Mouse (Mus musculus): ENCODE measurements around the gene Sgms1. TPM values are rescaled to one million over a fixed set of nuclear protein-coding genes. Genes with fewer than 3 reads are reported as not detected.

Gene Sgms1
- polyA plus RNA-seq, 1 experiment from 2014 or later = 43.3 TPM

GRCm38 (mm10) chr19:32393758-32394450 lies 4.4 kb upstream of the Sgms1 start:
- Histone ChIP-seq H3K27ac (no peak overlapping the region), H3K4me3 (replicated peaks) (no peak overlapping the region), H3K4me2 (no peak overlapping the region), H3K9ac (no peak overlapping the region), H3K4me1 (peaks cover 8% of the 10 kb centered on the region; the same call in 1 of the 2 replicates), H3K9me3 (no peaks in the 10 kb centered on the region), H3K27me3 (replicated peaks) (no peaks in the 10 kb centered on the region), H3K36me3 (no peaks in the 10 kb centered on the region)
- WGBS = 60% methylated on average over 8 of the region's 8 CpGs
- ATAC-seq (ENCODE audit: insufficient read depth, low FRiP score, low read depth) = no peak

DNA sequence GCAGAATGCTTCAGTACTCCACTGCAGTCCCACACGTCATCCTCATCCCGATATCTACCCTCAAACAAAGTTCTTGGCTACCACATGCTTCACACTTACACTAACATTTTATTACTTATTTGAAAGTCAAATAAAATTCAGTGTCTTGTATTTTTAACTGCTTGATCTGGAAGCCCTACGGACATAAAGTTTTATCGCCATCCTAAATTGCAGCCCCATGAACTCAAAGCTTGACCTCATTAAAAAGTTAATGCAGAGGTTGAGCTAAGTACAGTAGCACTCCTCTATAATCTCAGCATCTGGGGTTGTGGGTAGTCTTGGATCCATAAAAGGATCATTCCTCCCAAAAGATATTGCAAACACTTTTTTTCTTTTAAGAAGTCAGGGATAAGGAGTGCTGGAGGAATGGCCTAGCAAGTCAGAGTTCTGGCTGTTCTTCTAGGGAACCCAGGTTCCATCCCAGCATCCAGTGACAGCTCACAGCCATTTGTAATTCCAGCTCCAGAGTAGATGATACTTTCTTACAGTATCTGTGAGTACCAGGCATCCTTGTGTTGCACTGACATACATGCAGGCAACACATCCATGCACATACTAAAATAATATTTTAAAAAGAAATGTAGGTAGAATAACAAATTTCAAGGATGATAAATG lies 3.7 kb upstream of the Sgms1 start:
- Histone ChIP-seq H3K9ac (no peak overlapping the region), H3K36me3 (no peaks in the 10 kb centered on the region), H3K27ac (no peak overlapping the region), H3K4me2 (no peak overlapping the region), H3K4me1 (peaks cover 8% of the 10 kb centered on the region; the same call in 1 of the 2 replicates), H3K27me3 (replicated peaks) (no peaks in the 10 kb centered on the region), H3K9me3 (no peaks in the 10 kb centered on the region), H3K4me3 (replicated peaks) (no peak overlapping the region)
- 86% methylated on average over 4 of the region's 4 CpGs for WGBS
- no peak for ATAC-seq (ENCODE audit: insufficient read depth, low FRiP score, low read depth)

- no peaks in the 10 kb centered on the region for H3K36me3 ChIP-seq
- no peaks in the 10 kb centered on the region for H3K9me3 ChIP-seq
- H3K27ac ChIP-seq = no peak overlapping the region
- no peak overlapping the region for H3K4me3 ChIP-seq (replicated peaks)
- WGBS = 88% methylated on average over 3 of the region's 3 CpGs
- no peaks in the 10 kb centered on the region for H3K27me3 ChIP-seq (replicated peaks)
- no peak for ATAC-seq (ENCODE audit: insufficient read depth, low FRiP score, low read depth)
- no peak overlapping the region for H3K9ac ChIP-seq
- no peak overlapping the region for H3K4me2 ChIP-seq
- H3K4me1 ChIP-seq = peaks cover 16% of the 10 kb centered on the region
Observed at GRCm38 (mm10) chr19:32391441-32391840, 1.9 kb upstream of the Sgms1 start.

DNA sequence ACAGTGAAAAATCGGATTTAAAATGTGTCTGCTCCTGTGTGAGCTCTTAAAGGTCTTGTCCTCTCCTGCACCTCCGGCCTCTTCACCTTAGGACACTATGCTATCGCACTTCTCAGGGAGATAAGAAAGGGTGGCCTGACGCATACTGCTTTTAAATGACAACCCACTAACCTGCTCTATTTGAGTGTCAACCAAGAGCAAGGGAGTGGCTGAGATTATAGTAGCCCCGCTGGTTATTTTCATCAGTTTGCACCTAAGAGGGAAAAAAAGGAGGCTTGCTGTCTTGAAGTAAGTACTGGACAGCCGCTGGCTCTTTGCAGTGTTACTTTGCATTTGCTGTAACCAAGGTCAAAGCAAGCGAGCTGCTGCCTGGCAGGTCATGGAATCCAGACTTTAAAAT lies 602 bp upstream of the Sgms1 start:
- Histone ChIP-seq H3K9me3 (no peaks in the 10 kb centered on the region), H3K9ac (no peak overlapping the region), H3K4me1 (peaks cover 18% of the 10 kb centered on the region), H3K36me3 (no peaks in the 10 kb centered on the region), H3K27ac (no peak overlapping the region), H3K4me2 (peak overlapping the region; percentile 87), H3K27me3 (replicated peaks) (no peaks in the 10 kb centered on the region), H3K4me3 (replicated peaks) (peak overlapping the region; percentile 88)
- WGBS = 48% methylated on average over 7 of the region's 7 CpGs
- no peak for ATAC-seq (ENCODE audit: insufficient read depth, low FRiP score, low read depth)

DNA sequence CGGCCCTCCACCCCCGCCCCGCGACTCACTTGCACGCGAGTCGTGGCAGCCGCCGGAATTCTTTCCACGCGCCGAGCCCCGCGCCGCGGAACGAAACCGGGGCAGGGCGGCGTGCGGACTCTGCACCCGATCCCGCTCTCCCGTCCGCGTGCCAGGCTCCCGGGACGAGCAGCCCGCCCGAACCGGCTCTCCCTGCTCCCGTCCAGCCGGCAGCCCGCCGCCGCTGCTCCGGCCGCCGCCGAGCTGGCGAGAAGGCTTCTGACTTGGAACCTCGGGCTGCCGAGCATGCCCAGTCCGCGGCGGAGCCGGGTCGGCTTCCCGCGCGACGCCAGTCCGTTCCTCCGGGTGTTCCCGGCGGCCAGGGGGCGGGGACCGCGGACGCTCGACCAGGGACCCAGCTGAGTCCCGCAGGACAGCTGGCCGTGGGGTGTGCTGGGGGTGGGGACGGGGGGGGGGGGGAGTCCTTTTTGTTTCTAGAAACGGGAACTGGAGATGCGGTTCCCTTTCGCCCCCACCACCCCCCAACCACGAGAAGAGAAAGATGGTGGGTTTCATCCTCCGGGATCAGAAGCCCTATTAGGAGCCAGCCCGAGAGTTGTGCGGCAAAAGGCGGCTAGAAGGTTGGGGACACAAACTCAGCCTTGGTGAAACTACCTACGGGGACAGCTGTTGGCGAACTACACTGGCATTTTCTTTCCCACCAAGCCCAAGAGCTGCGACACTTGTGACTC lies 1.2 kb downstream of the Sgms1 start:
- Histone ChIP-seq H3K4me2 (peak overlapping the region; percentile 87), H3K9me3 (no peaks in the 10 kb centered on the region), H3K9ac (peak overlapping the region; percentile 85), H3K36me3 (no peaks in the 10 kb centered on the region), H3K27ac (peak overlapping the region; percentile 96), H3K4me3 (replicated peaks) (peak overlapping the region; percentile 88), H3K27me3 (replicated peaks) (no peaks in the 10 kb centered on the region), H3K4me1 (peaks cover 18% of the 10 kb centered on the region)
- 1% methylated on average over 68 of the region's 75 CpGs for WGBS
- ATAC-seq (ENCODE audit: insufficient read depth, low FRiP score, low read depth) = peak; percentile 89

DNA sequence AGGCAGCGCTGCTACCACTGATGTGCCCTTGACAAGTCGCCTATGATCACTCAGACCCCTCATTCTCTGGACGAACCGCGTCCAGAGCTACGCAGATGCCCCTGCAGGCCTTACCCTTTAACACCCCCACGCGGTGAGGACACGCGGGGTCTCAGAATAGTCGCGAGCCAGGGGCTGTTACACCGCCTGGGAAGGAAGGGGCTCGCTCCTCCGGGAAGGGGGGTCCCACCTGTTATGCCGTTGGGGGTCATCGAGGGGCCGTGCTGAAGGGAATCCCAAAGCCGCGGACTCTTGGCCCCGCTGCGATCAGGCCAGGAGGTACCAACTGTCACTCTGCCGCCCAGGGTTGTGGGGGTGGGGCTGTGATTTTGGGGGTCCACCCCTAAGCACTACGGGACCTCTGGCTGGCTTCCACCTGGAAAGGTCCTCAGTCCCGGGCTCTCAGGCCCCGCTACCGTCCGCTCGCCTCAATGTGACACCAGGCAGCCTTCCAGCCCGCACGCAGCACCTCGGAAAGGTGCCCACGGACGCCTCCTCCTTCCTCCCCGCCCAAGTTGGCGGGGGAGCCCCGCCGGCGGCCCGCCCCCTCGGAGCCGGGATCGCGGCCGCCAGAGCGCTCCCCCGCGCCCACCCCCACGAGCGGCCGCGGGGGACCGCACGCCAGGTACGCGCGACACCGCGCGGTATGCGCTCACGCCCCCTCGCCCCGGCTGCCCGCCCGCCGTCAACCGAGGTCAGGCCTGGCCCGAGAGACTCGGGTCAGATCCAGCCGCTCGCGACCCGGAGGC lies 1.9 kb downstream of the Sgms1 start:
- H3K27me3 ChIP-seq (replicated peaks) = no peaks in the 10 kb centered on the region
- peak overlapping the region; percentile 87 for H3K4me2 ChIP-seq
- H3K9me3 ChIP-seq = no peaks in the 10 kb centered on the region
- peaks cover 18% of the 10 kb centered on the region for H3K4me1 ChIP-seq
- under 1% methylated on average over 71 of the region's 74 CpGs for WGBS
- peak overlapping the region; percentile 88 for H3K4me3 ChIP-seq (replicated peaks)
- peak overlapping the region; percentile 96 for H3K27ac ChIP-seq
- peak; percentile 6; the same call in 1 of the 2 replicates for ATAC-seq (ENCODE audit: insufficient read depth, low FRiP score, low read depth)
- no peaks in the 10 kb centered on the region for H3K36me3 ChIP-seq
- H3K9ac ChIP-seq = peak overlapping the region; percentile 80

DNA sequence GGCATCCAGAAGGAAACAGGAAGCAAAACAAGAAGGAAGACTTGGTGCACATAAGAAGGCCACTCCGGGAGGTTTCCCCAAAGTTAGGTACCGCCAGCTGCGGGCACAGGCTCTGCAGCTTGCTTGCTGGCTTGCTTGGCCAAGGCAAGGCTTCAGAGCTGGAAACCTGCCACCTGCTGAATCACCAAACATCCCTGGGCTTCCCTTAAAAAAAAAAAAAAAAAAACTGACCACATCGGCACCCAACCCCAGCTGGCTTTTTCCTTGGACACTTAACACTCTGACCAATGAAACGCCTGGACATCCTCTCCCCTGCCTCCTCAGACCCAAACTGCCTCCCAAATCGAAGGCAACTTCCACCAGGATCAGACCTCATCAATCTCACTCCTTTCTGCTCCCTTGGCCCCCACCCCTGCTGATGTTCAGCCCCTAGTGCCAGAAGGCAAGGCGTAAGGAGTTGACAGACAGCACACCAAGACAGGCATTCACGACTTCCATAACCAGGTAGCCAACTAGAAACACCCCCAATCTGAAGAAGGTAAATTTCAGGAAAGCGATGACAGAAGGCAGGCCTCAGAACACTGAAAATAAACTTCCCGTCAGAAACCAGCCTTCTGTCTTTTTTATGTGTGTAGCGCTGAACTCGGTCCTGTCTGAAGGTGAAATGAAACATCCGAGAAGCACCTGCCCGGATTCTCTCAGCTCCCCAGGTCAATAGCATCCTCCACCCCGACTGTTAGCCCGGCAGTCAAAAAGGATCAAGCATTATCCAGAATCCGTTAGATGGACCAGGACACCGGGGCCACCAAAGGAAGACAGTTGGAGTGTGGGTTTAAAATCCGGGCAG lies 2.7 kb downstream of the Sgms1 start:
- Histone ChIP-seq H3K27ac (no peak overlapping the region), H3K9ac (peak overlapping the region; percentile 80; the same call in 1 of the 2 replicates), H3K4me1 (peaks cover 18% of the 10 kb centered on the region), H3K27me3 (replicated peaks) (no peaks in the 10 kb centered on the region), H3K4me3 (replicated peaks) (peak overlapping the region; percentile 88), H3K36me3 (no peaks in the 10 kb centered on the region), H3K4me2 (peak overlapping the region; percentile 87), H3K9me3 (no peaks in the 10 kb centered on the region)
- 18% methylated on average over 19 of the region's 19 CpGs for WGBS
- ATAC-seq (ENCODE audit: insufficient read depth, low FRiP score, low read depth) = no peak

- Histone ChIP-seq H3K36me3 (no peaks in the 10 kb centered on the region), H3K27me3 (replicated peaks) (no peaks in the 10 kb centered on the region), H3K4me1 (peaks cover 10% of the 10 kb centered on the region), H3K4me3 (replicated peaks) (no peak overlapping the region), H3K9ac (no peak overlapping the region), H3K27ac (no peak overlapping the region), H3K9me3 (no peaks in the 10 kb centered on the region), H3K4me2 (no peak overlapping the region)
- no peak for ATAC-seq (ENCODE audit: insufficient read depth, low FRiP score, low read depth)
- 91% methylated on average over 8 of the region's 8 CpGs for WGBS
Observed at GRCm38 (mm10) chr19:32383738-32384137, 5.8 kb downstream of the Sgms1 start.

- no peak overlapping the region for H3K27ac ChIP-seq
- H3K4me1 ChIP-seq = peaks cover 15% of the 10 kb centered on the region; the same call in 1 of the 2 replicates
- no peaks in the 10 kb centered on the region for H3K36me3 ChIP-seq
- H3K27me3 ChIP-seq (replicated peaks) = no peaks in the 10 kb centered on the region
- no peak for ATAC-seq (ENCODE audit: insufficient read depth, low FRiP score, low read depth)
- H3K4me2 ChIP-seq = no peak overlapping the region
- 67% methylated on average over 3 of the region's 3 CpGs for WGBS
- no peaks in the 10 kb centered on the region for H3K9me3 ChIP-seq
- H3K4me3 ChIP-seq (replicated peaks) = no peak overlapping the region
- H3K9ac ChIP-seq = no peak overlapping the region
Observed at GRCm38 (mm10) chr19:32381511-32381961, 8.0 kb downstream of the Sgms1 start.

DNA sequence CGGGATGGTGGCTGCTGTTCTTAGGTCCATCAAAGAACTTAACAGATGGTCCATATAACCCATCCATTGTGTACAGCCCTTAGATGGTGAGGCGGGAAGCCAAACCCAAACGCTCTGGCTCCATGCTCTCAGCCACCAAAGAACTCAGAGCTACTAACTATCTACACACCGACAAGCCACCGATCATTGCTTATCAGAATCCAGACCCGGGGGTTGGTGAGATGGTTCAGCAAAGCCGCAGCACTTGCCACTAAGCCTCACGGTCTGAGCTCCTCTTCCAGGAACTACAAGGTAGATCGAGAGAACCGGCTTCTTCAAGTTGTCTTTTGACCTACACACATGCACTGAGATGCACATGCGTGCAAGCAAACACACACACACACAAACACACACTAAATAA lies 8.8 kb downstream of the Sgms1 start:
- no peak overlapping the region for H3K4me2 ChIP-seq
- ATAC-seq (ENCODE audit: insufficient read depth, low FRiP score, low read depth) = no peak
- H3K36me3 ChIP-seq = no peaks in the 10 kb centered on the region
- WGBS = 88% methylated on average over 11 of the region's 11 CpGs
- H3K4me3 ChIP-seq (replicated peaks) = no peak overlapping the region
- H3K9ac ChIP-seq = no peak overlapping the region
- no peaks in the 10 kb centered on the region for H3K27me3 ChIP-seq (replicated peaks)
- H3K4me1 ChIP-seq = peaks cover 12% of the 10 kb centered on the region; the same call in 1 of the 2 replicates
- no peak overlapping the region for H3K27ac ChIP-seq
- no peaks in the 10 kb centered on the region for H3K9me3 ChIP-seq
